Mouse (Mus musculus) bone marrow, adult 2 months (tissue): ENCODE measurements around the gene Plpp6.

ENCODE experiments used
- CTCF ChIP-seq: fragments of 200-500 bp; IDR thresholded peaks from 2 replicates; pipeline ENCODE4 v1.5.1; 2011; ENCODE audit warnings: low read length, control low read depth; ENCODE audit not compliant: control insufficient read depth, insufficient read depth
- POLR2A ChIP-seq: fragments of 200-500 bp; IDR thresholded peaks from 2 replicates; pipeline ENCODE4 v1.6.1; 2011; ENCODE audit warnings: low read depth, mild to moderate bottlenecking, control low read depth, low read length, borderline replicate concordance; ENCODE audit not compliant: control insufficient read depth

- TF ChIP-seq POLR2A (no peak), CTCF (no peak)
These were observed 25.8 kb downstream of the Plpp6 start for GRCm38 (mm10) chr19:28989515-28989914.
